Mouse (Mus musculus) neural tube, embryonic 14.5 days (tissue): Measurements from ENCODE around the gene Cops8. TPM values are rescaled to one million over a fixed set of nuclear protein-coding genes. Genes with fewer than 3 reads are reported as not detected.

Experiments used
- ATAC-seq: fragments of 200-750 bp; cut with Nextera tagmentation; 2 replicates; pipeline ENCODE4 v1.8.0; 2017; ENCODE audit warnings: low read depth, mild to moderate bottlenecking, moderate TSS enrichment, moderate library complexity
- H3K27ac ChIP-seq: fragments of 300-500 bp; sonication (generic); 2 replicates; pipeline ENCODE4 v1.5.1; 2014; ENCODE audit warnings: low read depth, mild to moderate bottlenecking, control low read depth, low read length, moderate library complexity, mixed read lengths
- H3K27me3 ChIP-seq: fragments of 300-500 bp; sonication (generic); 2 replicates; pipeline ENCODE4 v1.6.1; 2014; ENCODE audit warnings: low read length; ENCODE audit not compliant: control insufficient read depth, insufficient read depth
- H3K36me3 ChIP-seq: fragments of 300-500 bp; sonication (generic); 2 replicates; pipeline ENCODE4 v1.6.1; 2014; ENCODE audit warnings: low read length, mixed read lengths; ENCODE audit not compliant: control insufficient read depth, insufficient read depth
- H3K4me1 ChIP-seq: fragments of 300-500 bp; sonication (generic); 2 replicates; pipeline ENCODE4 v1.6.1; 2014; ENCODE audit warnings: low read length; ENCODE audit not compliant: control insufficient read depth, insufficient read depth
- H3K4me2 ChIP-seq: fragments of 300-500 bp; sonication (generic); 2 replicates; pipeline ENCODE4 v1.6.1; 2014; ENCODE audit warnings: mild to moderate bottlenecking, low read depth, low read length, control low read depth
- H3K4me3 ChIP-seq: fragments of 300-500 bp; sonication (generic); 2 replicates; pipeline ENCODE4 v1.5.1; 2014; ENCODE audit warnings: low read depth, low read length, control low read depth, mixed read lengths
- H3K9ac ChIP-seq: fragments of 300-500 bp; sonication (generic); replicated peaks from 2 replicates; pipeline ENCODE4 v1.6.1; 2014; ENCODE audit warnings: low read depth, mild to moderate bottlenecking, control low read depth, low read length, mixed read lengths
- H3K9me3 ChIP-seq: fragments of 300-500 bp; sonication (generic); 2 replicates; pipeline ENCODE4 v1.6.1; 2016; ENCODE audit warnings: low read length; ENCODE audit not compliant: control insufficient read depth
- WGBS: fragments of 180-500 bp; shearing (Covaris S2); extraction: QIAGEN DNeasy Blood & Tissue Kit; methylation state at CpG from one replicate; pipeline ENCODE4 v1.1.7; 2014; 5-methylcytosine and 5-hydroxymethylcytosine counted together
- polyA plus RNA-seq: library from polyadenylated mRNA; unstranded; fragments of >200 nt; fragmentation: Nextera tagmentation; extraction: Ambion mirVana; gene quantifications from 2 replicates; pipeline ENCODE4 v1.2.1, GENCODE M21; 2014

The Cops8 gene
- polyA plus RNA-seq: 181 and 192 TPM in 2 replicates

GRCm38 (mm10) chr1:90602759-90603560, at the start of gene Cops8:
Gene Cops8 (plus strand): TSS chr1:90602981.
- H3K4me1 ChIP-seq: peaks cover 4% of the 10 kb centered on the region; the same call in 1 of the 2 replicates
- peak within 1 kb of the TSS; percentile 75 for H3K4me2 ChIP-seq
- peak within 1 kb of the TSS; percentile 74 for H3K27ac ChIP-seq
- peak within 1 kb of the TSS; percentile 91 for H3K4me3 ChIP-seq
- H3K36me3 ChIP-seq: peaks cover 22% of the 10 kb centered on the region
- ATAC-seq: peak; percentile 99
- WGBS: 5% methylated on average over 48 of the region's 48 CpGs
- H3K9me3 ChIP-seq: no peaks in the 10 kb centered on the region
- H3K27me3 ChIP-seq: no peaks in the 10 kb centered on the region
- H3K9ac ChIP-seq: peak within 1 kb of the TSS; percentile 84

- no peak overlapping the region for H3K4me3 ChIP-seq
- no peaks in the 10 kb centered on the region for H3K36me3 ChIP-seq
- no peak overlapping the region for H3K4me2 ChIP-seq
- no peaks in the 10 kb centered on the region for H3K9me3 ChIP-seq
- no peak overlapping the region for H3K9ac ChIP-seq
- WGBS: 70% methylated on average over 1 of the region's 1 CpGs
- H3K4me1 ChIP-seq: no peaks in the 10 kb centered on the region
- no peaks in the 10 kb centered on the region for H3K27me3 ChIP-seq
- no peak overlapping the region for H3K27ac ChIP-seq
- ATAC-seq: no peak
Measured at GRCm38 (mm10) chr1:90557140-90557539, 45.6 kb upstream of the Cops8 start.

DNA sequence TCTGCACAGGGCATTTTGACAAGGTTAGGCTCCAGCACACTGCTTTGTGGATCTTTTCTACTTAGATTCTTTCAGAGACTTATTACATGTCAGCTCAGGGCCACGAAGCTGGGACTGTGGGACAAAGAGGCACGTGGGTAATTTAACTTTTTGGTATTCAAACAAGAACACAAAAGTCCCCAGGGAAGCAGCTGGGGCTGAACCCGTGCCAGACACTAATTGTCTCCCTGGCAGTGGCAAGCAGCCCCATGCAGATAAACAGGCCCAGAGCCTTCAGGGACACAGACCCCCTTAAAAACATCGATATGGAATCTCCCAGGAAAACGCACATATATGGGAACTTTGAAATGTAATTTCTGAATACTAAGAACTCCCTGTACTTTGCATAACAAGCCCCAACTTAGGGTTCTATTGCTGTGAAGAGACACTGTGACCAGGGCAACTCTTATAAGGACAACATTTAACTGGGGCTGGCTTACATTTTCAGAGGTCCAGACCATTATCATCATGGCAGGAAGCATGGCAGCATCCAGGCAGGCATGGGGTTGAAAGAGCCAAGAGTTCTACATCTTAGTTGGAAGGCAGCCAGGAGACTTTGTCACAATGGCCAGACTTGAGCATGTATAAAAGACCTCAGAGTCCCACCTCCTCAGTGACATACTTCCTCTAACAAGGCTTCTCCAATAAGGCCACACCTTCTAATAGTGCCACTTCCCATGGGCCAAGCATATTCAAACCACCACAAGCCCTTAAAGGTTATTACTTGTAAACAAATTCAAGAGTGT, 41.6 kb upstream of the Cops8 start:
- 25% methylated on average over 5 of the region's 5 CpGs for WGBS
- ATAC-seq: no peak
- H3K4me3 ChIP-seq: no peak overlapping the region
- H3K4me1 ChIP-seq: no peaks in the 10 kb centered on the region; the same call in 1 of the 2 replicates
- no peaks in the 10 kb centered on the region for H3K9me3 ChIP-seq
- H3K36me3 ChIP-seq: no peaks in the 10 kb centered on the region
- no peak overlapping the region for H3K9ac ChIP-seq
- no peak overlapping the region for H3K27ac ChIP-seq
- no peak overlapping the region for H3K4me2 ChIP-seq
- H3K27me3 ChIP-seq: no peaks in the 10 kb centered on the region

DNA sequence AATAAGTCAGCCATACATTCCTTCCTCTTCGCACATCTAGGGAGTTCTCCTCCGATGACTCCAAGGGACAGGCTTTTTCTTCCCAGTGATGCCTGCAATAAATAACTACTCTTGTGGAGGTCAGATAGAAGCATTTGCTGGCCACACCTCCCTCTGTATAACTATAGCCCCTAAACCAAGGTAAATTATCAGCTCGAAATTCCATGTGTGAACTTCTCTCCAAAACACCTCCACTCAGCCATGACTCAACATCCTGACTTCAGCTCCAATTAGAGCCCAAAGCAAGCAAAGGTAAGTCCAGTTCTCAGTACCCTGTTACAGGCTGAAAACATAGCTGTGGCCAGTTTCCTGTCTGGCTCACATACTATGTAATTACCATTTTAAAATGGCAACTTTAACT, 38.8 kb upstream of the Cops8 start:
- Histone ChIP-seq H3K9me3 (no peaks in the 10 kb centered on the region), H3K27ac (no peak overlapping the region), H3K4me2 (no peak overlapping the region), H3K4me1 (peaks cover 3% of the 10 kb centered on the region), H3K9ac (no peak overlapping the region), H3K27me3 (no peaks in the 10 kb centered on the region), H3K36me3 (no peaks in the 10 kb centered on the region), H3K4me3 (no peak overlapping the region)
- no peak for ATAC-seq
- WGBS: 88% methylated on average over 3 of the region's 3 CpGs

GRCm38 (mm10) chr1:90566664-90567440, 35.9 kb upstream of the Cops8 start:
- Histone ChIP-seq H3K27ac (no peak overlapping the region), H3K27me3 (no peaks in the 10 kb centered on the region), H3K9me3 (no peaks in the 10 kb centered on the region), H3K4me3 (no peak overlapping the region), H3K4me2 (no peak overlapping the region), H3K36me3 (no peaks in the 10 kb centered on the region), H3K9ac (no peak overlapping the region), H3K4me1 (peaks cover 3% of the 10 kb centered on the region)
- WGBS: 53% methylated on average over 15 of the region's 15 CpGs
- no peak for ATAC-seq

DNA sequence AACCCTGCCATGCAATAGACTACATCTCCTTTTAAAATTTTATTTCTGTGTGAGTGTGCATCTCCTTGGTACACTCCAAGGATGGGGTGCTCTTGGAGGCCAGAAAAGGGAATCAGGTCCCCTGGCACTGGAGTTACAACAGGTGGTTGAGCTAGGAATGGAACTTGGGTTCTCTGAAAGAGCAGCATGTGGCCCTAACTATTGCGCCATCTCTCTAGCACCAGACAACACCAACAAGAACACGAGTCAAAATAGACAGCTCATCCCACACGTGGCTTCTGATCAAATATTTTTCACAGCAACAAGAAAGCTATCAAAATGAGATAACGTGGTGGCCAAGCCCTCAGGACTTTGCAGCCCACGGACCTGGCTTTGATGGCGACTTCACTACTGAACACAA, 28.9 kb upstream of the Cops8 start:
- no peak overlapping the region for H3K27ac ChIP-seq
- H3K4me2 ChIP-seq: no peak overlapping the region
- no peaks in the 10 kb centered on the region for H3K9me3 ChIP-seq
- no peak for ATAC-seq
- H3K27me3 ChIP-seq: no peaks in the 10 kb centered on the region
- no peak overlapping the region for H3K9ac ChIP-seq
- H3K36me3 ChIP-seq: no peaks in the 10 kb centered on the region
- no peak overlapping the region for H3K4me3 ChIP-seq
- WGBS: 90% methylated on average over 6 of the region's 6 CpGs
- 0 out of 2 replicates have a peak, but pooled peaks cover 4% of the 10 kb centered on the region for H3K4me1 ChIP-seq

GRCm38 (mm10) chr1:90574845-90575244, 27.9 kb upstream of the Cops8 start:
- no peak overlapping the region for H3K4me2 ChIP-seq
- no peaks in the 10 kb centered on the region for H3K27me3 ChIP-seq
- H3K4me1 ChIP-seq: 0 out of 2 replicates have a peak, but pooled peaks cover 4% of the 10 kb centered on the region
- H3K9me3 ChIP-seq: no peaks in the 10 kb centered on the region
- H3K4me3 ChIP-seq: no peak overlapping the region
- H3K9ac ChIP-seq: no peak overlapping the region
- no peak; the same call in 1 of the 2 replicates for ATAC-seq
- H3K36me3 ChIP-seq: no peaks in the 10 kb centered on the region
- H3K27ac ChIP-seq: no peak overlapping the region
- 23% methylated on average over 3 of the region's 3 CpGs for WGBS

DNA sequence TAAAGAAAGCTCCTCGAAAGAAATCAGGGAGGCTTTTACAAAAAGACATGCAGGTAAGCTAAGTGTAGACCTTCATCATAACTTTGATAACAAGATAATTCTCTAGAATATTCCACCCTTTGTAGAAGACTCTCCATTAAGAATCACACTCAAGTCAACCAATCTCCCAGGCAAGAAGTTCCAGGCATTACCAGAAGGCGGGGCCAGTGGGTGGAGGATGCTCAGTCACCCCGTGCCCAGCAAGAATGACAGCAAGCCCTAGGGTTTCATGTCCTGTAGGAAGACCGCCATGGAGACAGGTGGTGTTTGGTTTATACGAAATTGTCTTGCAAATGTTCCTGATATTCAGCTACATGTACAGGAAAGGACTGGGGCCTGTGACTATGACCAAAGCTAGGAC, 25.4 kb upstream of the Cops8 start:
- no peaks in the 10 kb centered on the region for H3K9me3 ChIP-seq
- no peak overlapping the region for H3K9ac ChIP-seq
- no peaks in the 10 kb centered on the region for H3K27me3 ChIP-seq
- no peak for ATAC-seq
- 78% methylated on average over 5 of the region's 5 CpGs for WGBS
- no peak overlapping the region for H3K4me3 ChIP-seq
- H3K4me2 ChIP-seq: no peak overlapping the region
- 0 out of 2 replicates have a peak, but pooled peaks cover 4% of the 10 kb centered on the region for H3K4me1 ChIP-seq
- H3K36me3 ChIP-seq: no peaks in the 10 kb centered on the region
- H3K27ac ChIP-seq: no peak overlapping the region
